In genomic region chr12:55834891-55835290, GRCm38 (mm10) we compare ENCODE assay signal across 21 mouse cellular contexts. TPM values are rescaled to one million over a fixed set of nuclear protein-coding genes. Genes with fewer than 3 reads are reported as not detected.
DNase-seq lines count a peak whose midpoint lies in the region; TF ChIP-seq lines count a peak whose summit lies in the region.
"Had no signal": no experiment of that assay in that cellular context is flagged by ENCODE, and none has a peak within 500 bp of the region (broad histone marks: within the 10 kb centered on the region; RNA-seq: fewer than 3 reads in every experiment).

No protein-coding gene starts in this region.

- no peaks in the 10 kb centered on the region for H3K36me3 ChIP-seq in heart, embryonic 10.5 days
- H3K36me3 ChIP-seq in MEL (ENCODE audit: control insufficient read depth in 1 of 2, insufficient read depth in 2 of 2, low read length in 2 of 2): peaks cover 0 to 9% of the 10 kb centered on the region in 2 experiments; a peak in 2 of 4 replicates
- H3K36me3 ChIP-seq: hindbrain, embryonic 12.5 days; hindbrain, embryonic 15.5 days; intestine, embryonic 15.5 days had no signal

- TF ChIP-seq EP300 in MEL (IDR thresholded peaks at IDR 0.05; ENCODE audit: low read depth in 1 of 2, low read length in 2 of 2): no peak

- peaks cover 12% of the 10 kb centered on the region; the same call in 1 of the 2 replicates for H3K4me1 ChIP-seq in heart, embryonic 10.5 days
- peaks cover 0 to 4% of the 10 kb centered on the region in 2 experiments; a peak in 2 of 4 replicates for H3K4me1 ChIP-seq in MEL (ENCODE audit: control insufficient read depth in 1 of 2, insufficient read depth in 2 of 2, low read length in 2 of 2)
- H3K4me1 ChIP-seq: intestine, embryonic 15.5 days had no signal

- no peak overlapping the region for H3K27ac ChIP-seq in heart, embryonic 10.5 days
- H3K27ac ChIP-seq in MEL (ENCODE audit: control insufficient read depth, low read depth, low read length): no peak overlapping the region
- H3K27ac ChIP-seq: forebrain, embryonic 13.5 days; heart, embryonic 13.5 days; hindbrain, embryonic 12.5 days; hindbrain, embryonic 15.5 days; intestine, embryonic 15.5 days had no signal

- no peak for TF ChIP-seq CTCF in MEL (IDR thresholded peaks at IDR 0.05 in 2 of 3, conservative IDR thresholded peaks at IDR 0.05 in 1 of 3; ENCODE audit: control insufficient read depth in 1 of 3, insufficient read depth in 1 of 3, low read depth in 2 of 3, low read length in 3 of 3, poor library complexity in 1 of 3, severe bottlenecking in 1 of 3)

- H3K9ac ChIP-seq in MEL (ENCODE audit: control insufficient read depth, low read depth, low read length, poor library complexity, severe bottlenecking): peak overlapping the region; percentile 57
- H3K9ac ChIP-seq: forebrain, embryonic 13.5 days; heart, embryonic 13.5 days; hindbrain, embryonic 12.5 days; hindbrain, embryonic 15.5 days; intestine, embryonic 15.5 days had no signal

- H3K27me3 ChIP-seq in heart, embryonic 10.5 days (ENCODE audit: insufficient read depth, poor library complexity, severe bottlenecking): no peaks in the 10 kb centered on the region
- no peaks in the 10 kb centered on the region for H3K27me3 ChIP-seq in MEL (ENCODE audit: control insufficient read depth in 1 of 2, insufficient read depth in 2 of 2, low read length in 2 of 2)
- H3K27me3 ChIP-seq: forebrain, embryonic 13.5 days; heart, embryonic 13.5 days; hindbrain, embryonic 12.5 days; hindbrain, embryonic 15.5 days; intestine, embryonic 15.5 days; Patski had no signal

- no peak for TF ChIP-seq POLR2A in MEL (IDR thresholded peaks at IDR 0.05; ENCODE audit: control insufficient read depth in 1 of 2, insufficient read depth in 1 of 2, low read depth in 1 of 2, low read length in 2 of 2, poor library complexity in 1 of 2)

- H3K9me3 ChIP-seq in heart, embryonic 10.5 days: no peaks in the 10 kb centered on the region
- no peaks in the 10 kb centered on the region for H3K9me3 ChIP-seq in MEL (replicated peaks; ENCODE audit: insufficient read depth, low read length)
- H3K9me3 ChIP-seq: forebrain, embryonic 10.5 days; forebrain, embryonic 13.5 days; heart, embryonic 13.5 days; hindbrain, embryonic 12.5 days; hindbrain, embryonic 15.5 days; intestine, embryonic 15.5 days had no signal

- 84% methylated on average over 8 of the region's 8 CpGs for WGBS in heart, embryonic 10.5 days

- intact Hi-C loops in heart, postnatal 36 days (cut with DNase I): loop anchor here (5.0 kb wide), 1 partner anchor 523 kb away; no protein-coding TSS in a partner anchor

- peaks cover 13% of the 10 kb centered on the region for H3K79me2 ChIP-seq in MEL (ENCODE audit: control insufficient read depth, insufficient read depth, low read length, poor library complexity)

- no peak for TF ChIP-seq RAD21 in MEL (IDR thresholded peaks at IDR 0.05; ENCODE audit: low read depth, low read length)

- DNase-seq in cerebellum, adult 11-12 months: peak; percentile 30
- no peak for DNase-seq in cerebellum, postnatal 14 days
- DNase-seq in heart, embryonic 10.5 days (ENCODE audit: low spot score): peak; percentile 52
- DNase-seq in heart, postnatal 36 days: no peak
- peak; percentile 16 for DNase-seq in MEL (ENCODE audit: low read depth, low spot score)
- no peak for DNase-seq in lung, postnatal 25 days (ENCODE audit: low spot score)
- DNase-seq: cerebellum, adult 18-20 months; cerebellum, postnatal 36 days; embryo, embryonic 11 days; gastrocnemius, postnatal 10 days; gastrocnemius, postnatal 36 days; heart, postnatal 14 days; kidney, adult 11 months; kidney, adult 8-10 months had no signal

- no peak overlapping the region for H3K4me3 ChIP-seq in heart, embryonic 10.5 days
- peak overlapping the region; percentile 21 to 34 for H3K4me3 ChIP-seq in MEL (ENCODE audit: control insufficient read depth in 1 of 2, insufficient read depth in 1 of 2, low read depth in 2 of 2, low read length in 2 of 2)
- H3K4me3 ChIP-seq: forebrain, embryonic 13.5 days; heart, embryonic 13.5 days; hindbrain, embryonic 12.5 days; hindbrain, embryonic 15.5 days; intestine, embryonic 15.5 days had no signal

TF ChIP-seq in MEL, 35 proteins besides CTCF, POLR2A, EP300 and RAD21:
- TF ChIP-seq USF1 (IDR thresholded peaks at IDR 0.05; ENCODE audit: low read depth, low read length) (no peak), POLR2AphosphoS5 (IDR thresholded peaks at IDR 0.05; ENCODE audit: borderline replicate concordance, low read depth, low read length) (no peak)

RNA-seq across cellular contexts. Expression of gene Brms1l, which starts 1.2 kb away (rescaled TPM):
- 35.2 and 38.7 TPM in 2 replicates for polyA plus RNA-seq in heart, embryonic 10.5 days (2016; fragmentation: Nextera tagmentation; extraction: Ambion mirVana)
- total RNA-seq in heart, postnatal 36 days (2021): 10 to 100 TPM; 19.2 to 21.6 TPM
- total RNA-seq in MEL (2012; rRNA removed): 17.4 and 17.5 TPM in 2 replicates
- polyA plus RNA-seq in MEL (2012; ENCODE audit: insufficient read depth in 1 of 2, insufficient read length in 2 of 2, low read depth in 1 of 2, low replicate concordance in 2 of 2, missing spikeins in 1 of 2): 10 to 100 TPM in 1 of 2 experiments, not detected in 1; 33.5 TPM

RNA-seq across cellular contexts. Expression of gene Ralgapa1, which starts 13.9 kb away (rescaled TPM):
- polyA plus RNA-seq in heart, embryonic 10.5 days (2016; fragmentation: Nextera tagmentation; extraction: Ambion mirVana): 13.2 and 13.9 TPM in 2 replicates
- total RNA-seq in heart, postnatal 36 days (2021): 10 to 100 TPM; 57.2 to 61.3 TPM
- total RNA-seq in MEL (2012; rRNA removed): 14.1 and 17.8 TPM in 2 replicates
- polyA plus RNA-seq in MEL (2012; ENCODE audit: insufficient read depth in 1 of 2, insufficient read length in 2 of 2, low read depth in 1 of 2, low replicate concordance in 2 of 2, missing spikeins in 1 of 2): 100 to 1,000 TPM in 1 of 2 experiments, 10 to 100 TPM in 1; 29.7 to 111 TPM

Comparison
In these comparisons a context has a peak if more than half of its experiments do, and no peak if none do; other contexts are left out.
1. DNase-seq: peak in cerebellum, adult 11-12 months (single experiment), heart, embryonic 10.5 days (single experiment) and MEL (single experiment); none in cerebellum, postnatal 14 days (0 of 2), heart, postnatal 36 days (0 of 2) and lung, postnatal 25 days (single experiment).